Mouse (Mus musculus): Measurements from ENCODE around the gene Hspg2.

- TF ChIP-seq POLR2A (IDR thresholded peaks at IDR 0.05; ENCODE audit: extremely low read depth, insufficient read depth, low read length) (no peak), CTCF (IDR thresholded peaks at IDR 0.05; ENCODE audit: low read depth, low read length) (no peak)
Observed at GRCm38 (mm10) chr4:137449715-137450114, 18.9 kb upstream of the Hspg2 start.

All from liver, adult 2 months (tissue).